ENCODE assay signal across 8 mouse cellular contexts in the genomic region with DNA sequence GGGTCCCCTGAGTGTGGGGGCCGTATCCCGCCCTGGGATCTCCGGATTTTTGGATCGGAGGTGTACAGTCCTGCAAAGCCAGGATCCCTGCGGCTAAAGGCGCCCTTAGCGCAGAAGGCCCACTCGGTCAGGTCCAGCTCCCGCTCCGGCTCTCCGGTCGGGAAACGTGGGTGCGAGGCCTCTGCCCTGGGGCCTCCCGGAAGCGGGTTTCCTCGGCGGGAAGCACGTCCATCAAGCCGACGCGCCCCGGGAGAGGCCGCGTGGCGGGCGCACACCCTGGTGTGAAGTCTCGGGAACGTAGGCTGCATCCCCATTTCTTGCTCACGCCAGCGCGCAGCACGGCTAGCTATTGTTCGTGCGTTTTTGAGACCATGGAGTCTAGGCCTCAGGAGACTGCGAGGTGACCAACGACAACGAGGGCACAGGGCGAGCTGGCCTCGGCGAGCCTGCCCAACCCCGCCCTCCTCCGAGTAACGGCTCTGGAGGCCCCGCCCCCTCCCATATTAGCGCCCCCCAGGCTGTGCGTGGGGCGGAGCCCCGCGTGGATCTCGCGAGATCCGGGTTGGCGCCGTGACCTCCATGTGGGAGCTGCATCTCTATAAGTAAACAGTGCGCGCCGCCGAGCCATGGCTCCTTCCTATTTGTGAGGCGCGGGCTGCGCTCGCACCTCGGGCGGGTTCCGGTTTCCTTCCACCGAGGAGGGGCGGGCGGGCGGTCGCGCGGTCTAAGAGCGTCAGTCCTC. TPM values are rescaled to one million over a fixed set of nuclear protein-coding genes. Genes with fewer than 3 reads are reported as not detected.
DNase-seq lines count a peak whose midpoint lies in the region; ATAC-seq lines count a peak whose summit lies in the region.

A gene (plus strand): TSS at position 620 of the 742 bp plus-strand sequence.

- H3K4me2 ChIP-seq in hindbrain, embryonic 12.5 days (replicated peaks) = peak within 1 kb of the TSS; percentile 76

- WGBS in hindbrain, embryonic 12.5 days = under 1% methylated on average over 73 of the region's 74 CpGs

- peak; percentile 97 for ATAC-seq in hindbrain, embryonic 12.5 days (ENCODE audit: low FRiP score)

- H3K4me1 ChIP-seq in hindbrain, embryonic 12.5 days = peaks cover 37% of the 10 kb centered on the region

- H3K27ac ChIP-seq in hindbrain, embryonic 12.5 days = peak within 1 kb of the TSS; percentile 95

- peak; percentile 97 for DNase-seq in NIH3T3 (ENCODE audit: low read depth)
- DNase-seq in cerebellum, postnatal 10 days = peak; percentile 99
- peak; percentile 92 to 95 for DNase-seq in frontal cortex, postnatal 10 days (ENCODE audit: low spot score in 2 of 2)
- peak; percentile 95 to 96 for DNase-seq in layer of hippocampus, postnatal 14 days (ENCODE audit: low spot score in 2 of 2)
- DNase-seq in lung, postnatal 14 days = peak; percentile 97
- peak; percentile 91 for DNase-seq in retina, adult 2 months (ENCODE audit: low read depth, low spot score)
- DNase-seq in thymus, postnatal 36 days = peak; percentile 97

- H3K9me3 ChIP-seq in hindbrain, embryonic 12.5 days (replicated peaks) = no peaks in the 10 kb centered on the region

- H3K27me3 ChIP-seq in hindbrain, embryonic 12.5 days = no peaks in the 10 kb centered on the region

- H3K36me3 ChIP-seq in hindbrain, embryonic 12.5 days = no peaks in the 10 kb centered on the region

- H3K4me3 ChIP-seq in hindbrain, embryonic 12.5 days = peak within 1 kb of the TSS; percentile 100

- peak within 1 kb of the TSS; percentile 100 for H3K9ac ChIP-seq in hindbrain, embryonic 12.5 days

RNA-seq across cellular contexts. Expression of the gene that starts here (rescaled TPM):
- 83.7 and 92.6 TPM in 2 replicates for polyA plus RNA-seq in hindbrain, embryonic 12.5 days (2016; fragmentation: Nextera tagmentation; extraction: Ambion mirVana)
- 10 to 100 TPM; 50.8 to 55.8 TPM for total RNA-seq in layer of hippocampus, postnatal 14 days (2021)

Comparison
In these comparisons a context has a peak if more than half of its experiments do, and no peak if none do; other contexts are left out.
1. Peak in every context shown above with its lines: DNase-seq, ATAC-seq, H3K4me3 ChIP-seq and H3K27ac ChIP-seq.